Mouse (Mus musculus): Measurements from ENCODE around the gene Ccs. TPM values are rescaled to one million over a fixed set of nuclear protein-coding genes. Genes with fewer than 3 reads are reported as not detected.
"Not testable (repeated sequence)": the region's sequence is repeated elsewhere in the genome, so short reads cannot be mapped to it uniquely, and the experiment has no call there.

Ccs gene
- polyA plus RNA-seq (2016; fragmentation: Nextera tagmentation; extraction: Ambion mirVana), result 40.5 and 47.2 TPM in 2 replicates

- Histone ChIP-seq H3K36me3 (replicated peaks) (no peaks in the 10 kb centered on the region), H3K9me3 (no peaks in the 10 kb centered on the region), H3K4me1 (peaks cover 21% of the 10 kb centered on the region), H3K27ac (peak within 1 kb of the TSS; percentile 86), H3K27me3 (ENCODE audit: poor library complexity, severe bottlenecking) (peaks cover 32% of the 10 kb centered on the region), H3K4me3 (peak within 1 kb of the TSS; percentile 71)
- peak; percentile 94 for DNase-seq (ENCODE audit: extremely low spot score, low spot score)
- WGBS, result under 1% methylated on average over 25 of the region's 25 CpGs
Observed at GRCm38 (mm10) chr19:4839149-4839548, at the start of gene Ccs, which contains the start of gene Ccdc87. Gene Ccs, minus strand, starts transcription at chr19:4839332. Gene Ccdc87, plus strand, starts transcription at chr19:4839366.

DNA sequence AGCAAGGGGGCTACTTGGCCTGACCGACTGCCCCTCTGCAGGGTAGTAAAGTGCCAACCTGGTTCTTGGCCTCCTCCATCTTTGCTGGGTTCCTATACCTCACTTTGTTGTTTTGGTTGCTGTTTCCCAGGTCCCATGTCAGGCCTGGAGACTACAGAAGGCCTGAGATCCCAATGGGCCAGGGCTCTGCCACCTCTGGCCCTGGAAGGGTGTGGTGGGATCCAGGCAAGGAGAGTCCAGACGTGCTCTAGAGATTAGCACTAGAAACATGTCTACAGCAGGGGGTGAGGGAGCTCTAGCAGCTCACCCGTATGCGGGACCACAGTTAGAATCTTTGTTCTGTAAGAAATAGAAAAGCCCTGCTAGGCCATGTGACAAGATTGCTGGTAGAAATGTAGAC lies 44.8 kb upstream of the Ccs start:
- Histone ChIP-seq H3K27ac (no peak overlapping the region), H3K36me3 (replicated peaks) (peaks cover 5% of the 10 kb centered on the region; the same call in 1 of the 2 replicates), H3K4me3 (no peak overlapping the region), H3K4me1 (peaks cover 14% of the 10 kb centered on the region), H3K27me3 (ENCODE audit: poor library complexity, severe bottlenecking) (no peaks in the 10 kb centered on the region), H3K9me3 (no peaks in the 10 kb centered on the region)
- no peak for DNase-seq (ENCODE audit: extremely low spot score, low spot score)
- WGBS, result 88% methylated on average over 4 of the region's 4 CpGs

DNA sequence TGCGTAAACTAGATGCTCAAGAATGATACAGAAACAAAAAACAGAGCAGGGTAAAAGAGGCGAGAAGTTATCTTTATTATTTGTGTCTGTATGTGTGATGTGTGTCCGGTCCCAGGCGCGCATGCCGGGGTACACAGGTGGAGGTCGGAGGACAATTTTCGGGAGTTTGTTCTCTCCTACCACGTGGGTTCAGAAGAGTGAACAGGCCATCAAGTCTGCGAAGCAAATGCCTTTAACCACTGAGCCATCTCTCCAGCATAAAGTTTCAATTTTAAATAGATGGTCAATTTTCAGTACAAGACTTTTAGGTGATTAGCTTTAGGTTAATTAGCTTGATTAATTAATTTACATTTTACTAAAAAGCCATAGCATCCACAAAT lies 40.2 kb upstream of the Ccs start:
- Histone ChIP-seq H3K4me1 (peaks cover 39% of the 10 kb centered on the region), H3K27me3 (ENCODE audit: poor library complexity, severe bottlenecking) (peaks cover 14% of the 10 kb centered on the region), H3K4me3 (peak overlapping the region; percentile 80), H3K27ac (no peak overlapping the region), H3K36me3 (replicated peaks) (0 out of 2 replicates have a peak, but pooled peaks cover 3% of the 10 kb centered on the region), H3K9me3 (no peaks in the 10 kb centered on the region)
- no peak for DNase-seq (ENCODE audit: extremely low spot score, low spot score)
- WGBS, result 70% methylated on average over 10 of the region's 10 CpGs

- Histone ChIP-seq H3K4me1 (peaks cover 39% of the 10 kb centered on the region), H3K9me3 (no peaks in the 10 kb centered on the region), H3K36me3 (replicated peaks) (0 out of 2 replicates have a peak, but pooled peaks cover 3% of the 10 kb centered on the region), H3K27ac (peak within 1 kb of the TSS; percentile 85), H3K27me3 (ENCODE audit: poor library complexity, severe bottlenecking) (peaks cover 14% of the 10 kb centered on the region), H3K4me3 (peak within 1 kb of the TSS; percentile 80)
- WGBS, result 2% methylated on average over 52 of the region's 52 CpGs
- peak; percentile 95 for DNase-seq (ENCODE audit: extremely low spot score, low spot score)
Observed at GRCm38 (mm10) chr19:4878405-4879323, 39.5 kb upstream of the Ccs start, which contains the start of gene Zdhhc24. Gene Zdhhc24, plus strand, starts transcription at chr19:4878668.

DNA sequence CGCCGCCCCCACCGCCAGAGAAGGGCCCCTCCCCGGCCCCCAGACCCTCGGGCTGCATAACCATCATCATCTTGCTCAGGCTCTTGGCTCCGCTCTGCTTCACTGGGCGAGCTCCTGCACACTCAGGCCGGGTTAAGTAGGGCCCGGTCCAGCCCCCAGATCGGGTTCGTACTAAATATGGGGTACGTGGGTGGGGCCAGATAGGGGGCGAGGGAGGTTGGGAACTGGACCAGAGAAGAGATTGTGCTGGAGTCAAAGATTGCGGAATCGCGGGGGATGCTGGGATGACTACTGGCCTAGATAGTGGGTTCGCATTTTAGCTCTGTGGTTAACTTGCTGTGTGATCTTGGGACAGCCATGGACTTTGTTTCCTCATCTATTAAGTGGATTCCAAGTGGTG lies 38.7 kb upstream of the Ccs start, which contains the start of gene Actn3:
TSS of gene Actn3 (minus strand) at position 125 of the 400 bp plus-strand sequence.
- 3% methylated on average over 17 of the region's 17 CpGs for WGBS
- Histone ChIP-seq H3K4me3 (peak within 1 kb of the TSS; percentile 80), H3K27me3 (ENCODE audit: poor library complexity, severe bottlenecking) (peaks cover 14% of the 10 kb centered on the region), H3K36me3 (replicated peaks) (no peaks in the 10 kb centered on the region), H3K27ac (peak within 1 kb of the TSS; percentile 85), H3K9me3 (no peaks in the 10 kb centered on the region), H3K4me1 (peaks cover 39% of the 10 kb centered on the region)
- DNase-seq (ENCODE audit: extremely low spot score, low spot score), result peak; percentile 35

- Histone ChIP-seq H3K36me3 (replicated peaks) (no peaks in the 10 kb centered on the region), H3K27me3 (ENCODE audit: poor library complexity, severe bottlenecking) (peaks cover 14% of the 10 kb centered on the region), H3K4me3 (0 out of 2 replicates have a peak overlapping the region, but pooled peaks have one; percentile 80), H3K27ac (no peak overlapping the region), H3K4me1 (peaks cover 39% of the 10 kb centered on the region), H3K9me3 (no peaks in the 10 kb centered on the region)
- 74% methylated on average over 3 of the region's 3 CpGs for WGBS
- DNase-seq (ENCODE audit: extremely low spot score, low spot score), result no peak
Observed at GRCm38 (mm10) chr19:4876755-4877154, 37.6 kb upstream of the Ccs start.

DNA sequence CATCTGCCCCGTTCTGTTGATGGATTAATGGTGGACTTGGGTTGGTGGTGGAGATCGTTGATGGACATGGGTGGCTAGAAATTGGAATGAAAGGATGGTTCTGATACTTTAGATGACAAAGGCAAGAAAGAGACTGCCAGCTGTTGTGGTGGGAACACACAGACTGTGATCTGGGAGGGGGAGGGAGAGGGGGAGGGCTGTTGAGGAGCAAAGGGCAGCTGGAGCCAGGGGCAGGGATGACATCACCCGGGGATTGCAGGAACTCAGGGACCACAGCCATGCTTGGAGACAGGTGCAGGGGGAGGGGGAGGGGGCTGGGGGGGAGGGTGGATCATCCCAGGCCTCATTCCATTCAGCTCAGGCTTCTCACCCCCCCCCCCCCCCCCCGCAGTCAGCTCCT lies 37.1 kb upstream of the Ccs start:
- Histone ChIP-seq H3K27ac (no peak overlapping the region), H3K4me3 (no peak overlapping the region), H3K27me3 (ENCODE audit: poor library complexity, severe bottlenecking) (peaks cover 14% of the 10 kb centered on the region), H3K9me3 (no peaks in the 10 kb centered on the region), H3K4me1 (peaks cover 39% of the 10 kb centered on the region), H3K36me3 (replicated peaks) (no peaks in the 10 kb centered on the region)
- 66% methylated on average over 3 of the region's 4 CpGs for WGBS
- no peak for DNase-seq (ENCODE audit: extremely low spot score, low spot score)

GRCm38 (mm10) chr19:4874613-4875012 lies 35.5 kb upstream of the Ccs start:
- H3K4me3 ChIP-seq; H3K36me3 ChIP-seq (replicated peaks); H3K9me3 ChIP-seq; H3K27ac ChIP-seq; DNase-seq (ENCODE audit: extremely low spot score, low spot score): not testable (repeated sequence)
- H3K27me3 ChIP-seq (ENCODE audit: poor library complexity, severe bottlenecking), result peaks cover 14% of the 10 kb centered on the region
- WGBS, result 93% methylated on average over 1 of the region's 1 CpGs
- H3K4me1 ChIP-seq, result peaks cover 32% of the 10 kb centered on the region

DNA sequence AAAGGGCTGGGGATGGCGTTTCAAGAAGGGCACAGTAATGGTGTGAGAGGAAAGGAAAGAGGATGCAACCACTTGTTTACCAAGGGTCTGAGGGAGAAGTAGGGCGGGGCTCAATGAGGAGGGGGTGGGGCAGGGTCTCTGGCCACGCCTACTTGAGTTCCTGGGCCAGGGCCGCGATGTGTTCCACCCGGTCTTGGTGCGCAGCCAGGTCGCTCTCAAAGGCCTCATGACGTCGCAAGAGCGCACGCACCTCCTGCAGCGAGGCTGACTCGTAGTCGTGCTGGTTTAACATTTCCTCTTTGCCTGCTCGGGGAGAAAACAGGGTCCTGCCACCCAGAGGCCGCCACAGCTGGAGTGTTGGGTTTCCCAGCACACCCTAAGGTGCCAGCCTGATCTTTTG lies 26.0 kb upstream of the Ccs start:
- H3K27me3 ChIP-seq (ENCODE audit: poor library complexity, severe bottlenecking), result peaks cover 22% of the 10 kb centered on the region; the same call in 1 of the 2 replicates
- WGBS, result 9% methylated on average over 17 of the region's 17 CpGs
- H3K4me3 ChIP-seq, result no peak overlapping the region

GRCm38 (mm10) chr19:4863048-4863447 lies 23.9 kb upstream of the Ccs start:
- H3K27ac ChIP-seq, result no peak overlapping the region
- peaks cover 22% of the 10 kb centered on the region; the same call in 1 of the 2 replicates for H3K27me3 ChIP-seq (ENCODE audit: poor library complexity, severe bottlenecking)
- WGBS, result 91% methylated on average over 6 of the region's 6 CpGs
- 0 out of 2 replicates have a peak, but pooled peaks cover 3% of the 10 kb centered on the region for H3K9me3 ChIP-seq
- H3K36me3 ChIP-seq (replicated peaks), result peaks cover 4% of the 10 kb centered on the region; the same call in 1 of the 2 replicates
- DNase-seq (ENCODE audit: extremely low spot score, low spot score), result no peak
- no peak overlapping the region for H3K4me3 ChIP-seq
- peaks cover 4% of the 10 kb centered on the region for H3K4me1 ChIP-seq

More for the DNA sequence above, 26.0 kb upstream of the Ccs start:
- Histone ChIP-seq H3K36me3 (replicated peaks) (no peaks in the 10 kb centered on the region), H3K27ac (no peak overlapping the region), H3K4me1 (peaks cover 4% of the 10 kb centered on the region), H3K9me3 (0 out of 2 replicates have a peak, but pooled peaks cover 3% of the 10 kb centered on the region)
- DNase-seq (ENCODE audit: extremely low spot score, low spot score), result no peak

DNA sequence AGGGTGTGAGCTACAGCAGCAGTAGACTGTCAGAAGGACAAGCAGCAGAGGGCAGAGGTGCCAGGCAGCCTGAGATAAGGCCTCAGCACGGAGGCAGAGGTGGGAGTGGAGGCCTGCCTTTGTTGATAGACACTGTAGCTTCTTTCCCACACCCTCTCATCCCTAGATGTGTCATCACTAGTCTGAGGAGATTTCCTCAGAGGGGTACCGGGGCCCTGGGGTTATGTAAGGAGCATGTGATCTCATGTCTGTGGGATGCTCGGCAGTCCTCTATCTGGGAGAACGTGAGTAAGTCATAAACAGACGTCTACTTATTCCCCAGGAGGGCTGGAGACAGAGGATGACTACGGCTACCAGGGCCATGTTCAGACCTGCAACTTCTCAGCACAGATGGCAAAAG lies 19.9 kb upstream of the Ccs start:
- H3K36me3 ChIP-seq (replicated peaks), result peaks cover 4% of the 10 kb centered on the region; the same call in 1 of the 2 replicates
- 0 out of 2 replicates have a peak, but pooled peaks cover 3% of the 10 kb centered on the region for H3K9me3 ChIP-seq
- no peak overlapping the region for H3K4me3 ChIP-seq
- no peak overlapping the region for H3K27ac ChIP-seq
- no peak for DNase-seq (ENCODE audit: extremely low spot score, low spot score)
- H3K4me1 ChIP-seq, result peaks cover 20% of the 10 kb centered on the region
- peaks cover 15% of the 10 kb centered on the region for H3K27me3 ChIP-seq (ENCODE audit: poor library complexity, severe bottlenecking)
- 85% methylated on average over 6 of the region's 6 CpGs for WGBS

GRCm38 (mm10) chr19:4855951-4856350 lies 16.8 kb upstream of the Ccs start:
- no peak for DNase-seq (ENCODE audit: extremely low spot score, low spot score)
- Histone ChIP-seq H3K27ac (no peak overlapping the region), H3K4me3 (peak overlapping the region; percentile 71), H3K9me3 (no peaks in the 10 kb centered on the region), H3K4me1 (peaks cover 20% of the 10 kb centered on the region), H3K36me3 (replicated peaks) (peaks cover 4% of the 10 kb centered on the region; the same call in 1 of the 2 replicates), H3K27me3 (ENCODE audit: poor library complexity, severe bottlenecking) (peaks cover 15% of the 10 kb centered on the region)
- WGBS, result 46% methylated on average over 4 of the region's 4 CpGs

- Histone ChIP-seq H3K9me3 (no peaks in the 10 kb centered on the region), H3K36me3 (replicated peaks) (peaks cover 4% of the 10 kb centered on the region; the same call in 1 of the 2 replicates), H3K4me3 (peak overlapping the region; percentile 71), H3K27me3 (ENCODE audit: poor library complexity, severe bottlenecking) (peaks cover 15% of the 10 kb centered on the region), H3K27ac (peak overlapping the region; percentile 82), H3K4me1 (peaks cover 20% of the 10 kb centered on the region)
- 2% methylated on average over 14 of the region's 14 CpGs for WGBS
- DNase-seq (ENCODE audit: extremely low spot score, low spot score), result no peak
Observed at GRCm38 (mm10) chr19:4855470-4855820, 16.3 kb upstream of the Ccs start.

All from forebrain, embryonic 10.5 days (tissue).